Mouse (Mus musculus) left cerebral cortex, adult 2 months (tissue): ENCODE data around the gene Parm1. TPM values are rescaled to one million over a fixed set of nuclear protein-coding genes. Genes with fewer than 3 reads are reported as not detected.

Experiments
- DNase-seq, 2 experiments: peaks; one replicate each; pipeline ENCODE4 v3.0.0; 2021 to 2022; ENCODE audit warnings: low spot score in 2 of 2, mixed read lengths in 1 of 2; ENCODE audit errors: extremely low spot score in 1 of 2
- H3K27ac ChIP-seq: fragments of 200-600 bp; 2 replicates; pipeline ENCODE4 v1.8.1; 2022
- H3K4me3 ChIP-seq: fragments of 200-600 bp; 2 replicates; pipeline ENCODE4 v1.8.1; 2022
- CTCF ChIP-seq: fragments of 200-600 bp; IDR thresholded peaks from 2 replicates; pipeline ENCODE4 v1.8.1; 2022; ENCODE audit warnings: antibody characterized with exemption, mild to moderate bottlenecking, moderate library complexity
- intact Hi-C: fragments of 180-260 bp; cut with DNase I; formaldehyde crosslinking; loops from one replicate; pipeline ENCODE4 v1.15.1; 2025
- total RNA-seq, 2 experiments: library from RNA; stranded (reverse); gene quantifications; 2 replicates each; pipeline ENCODE4 v1.2.3; 2021

Gene Parm1
- total RNA-seq, 2 experiments from 2014 or later = 40.3 to 41.5 TPM

DNA sequence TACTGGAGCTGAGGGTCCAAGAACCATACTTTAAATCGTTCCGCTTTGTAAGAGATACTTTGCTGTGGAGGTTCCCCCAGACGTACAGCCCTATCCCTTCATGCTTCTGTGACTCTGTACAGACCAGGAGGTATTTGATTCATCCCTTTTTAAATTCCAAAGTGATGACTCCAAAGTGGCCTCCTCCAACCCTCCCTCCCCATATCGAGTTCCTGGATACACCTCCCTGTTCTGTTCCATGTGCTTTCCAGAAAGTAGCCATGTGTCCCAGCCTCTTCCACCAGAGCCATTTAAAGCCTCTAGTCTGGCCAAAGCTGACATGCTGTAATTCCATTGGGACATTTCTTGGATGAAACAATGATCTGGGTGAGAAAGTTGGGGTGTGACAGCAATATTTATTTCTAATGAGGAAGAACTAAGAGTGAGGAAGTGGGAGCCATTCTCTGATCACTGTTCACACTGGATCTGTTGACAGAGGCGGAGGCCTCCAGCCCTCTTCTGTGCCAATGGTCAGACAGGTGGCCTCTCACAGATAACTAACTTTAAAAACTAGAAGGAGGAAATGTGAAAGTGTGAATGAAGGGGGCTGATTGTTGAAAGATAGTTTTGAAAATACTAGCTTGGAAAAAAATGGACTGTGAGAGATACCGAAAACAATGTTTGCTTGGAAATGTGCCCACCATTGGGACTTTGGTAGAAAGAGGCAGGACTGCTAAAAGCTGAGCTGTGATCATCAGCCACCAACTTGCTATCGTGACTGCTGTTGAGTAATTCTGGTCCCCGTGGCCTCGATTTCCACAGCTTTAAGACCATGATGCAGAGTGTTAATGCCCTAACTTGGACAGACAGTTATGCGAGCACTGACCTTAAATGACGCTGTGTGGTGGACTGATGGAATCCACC lies 100.2 kb downstream of the Parm1 start:
- no peak for DNase-seq
- intact Hi-C loops = no loop called here
- TF ChIP-seq CTCF = no peak
- Histone ChIP-seq H3K27ac (no peak overlapping the region), H3K4me3 (no peak overlapping the region)

DNA sequence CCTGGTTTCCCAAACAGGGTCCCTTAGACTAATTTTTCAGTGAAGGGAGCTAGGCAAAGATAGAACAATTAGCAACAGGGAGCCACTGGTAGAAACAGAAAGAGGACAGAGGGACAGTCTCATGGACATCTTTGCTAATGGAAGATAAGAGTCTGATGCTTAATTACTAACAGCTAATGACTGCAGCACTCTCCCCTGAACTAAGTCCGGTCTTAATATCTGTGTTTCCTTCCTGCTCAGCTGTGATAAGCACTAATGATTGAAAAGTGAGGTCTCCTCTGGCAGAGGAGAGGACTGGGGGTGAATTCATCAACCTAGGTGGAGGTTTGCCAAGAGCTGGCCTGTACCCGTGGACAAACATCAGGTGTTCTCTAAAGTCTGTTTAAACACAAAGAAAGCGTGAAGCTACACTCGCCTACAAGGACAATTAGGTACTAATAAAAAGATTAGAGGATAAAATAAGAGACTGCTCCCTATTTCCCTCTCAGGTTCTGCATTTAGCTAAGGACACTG lies 101.3 kb downstream of the Parm1 start:
- DNase-seq = no peak
- H3K27ac ChIP-seq = no peak overlapping the region
- H3K4me3 ChIP-seq = no peak overlapping the region
- TF ChIP-seq CTCF = no peak
- intact Hi-C loops = no loop called here

DNA sequence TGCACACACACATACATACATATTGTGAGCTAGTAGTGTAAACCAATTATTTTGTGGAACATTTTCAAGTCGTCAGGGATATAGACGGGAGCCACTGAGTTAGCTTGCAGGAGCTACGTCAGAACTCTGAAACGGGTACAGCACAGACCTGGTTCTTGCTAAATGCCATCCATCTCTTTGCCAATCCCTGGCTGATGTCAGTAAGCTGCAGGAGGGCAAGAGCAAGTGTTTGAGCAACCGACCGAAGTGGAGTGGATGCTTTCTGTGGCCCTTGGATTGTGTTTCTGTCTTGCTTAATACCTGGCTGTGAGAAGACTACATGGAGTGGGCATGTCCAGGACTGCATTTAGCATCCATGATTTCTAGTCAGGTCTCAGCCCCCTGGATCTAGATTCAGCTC lies 103.8 kb downstream of the Parm1 start:
- no peak overlapping the region for H3K27ac ChIP-seq
- DNase-seq = no peak
- TF ChIP-seq CTCF = no peak
- H3K4me3 ChIP-seq = no peak overlapping the region
- intact Hi-C loops = no loop called here

DNA sequence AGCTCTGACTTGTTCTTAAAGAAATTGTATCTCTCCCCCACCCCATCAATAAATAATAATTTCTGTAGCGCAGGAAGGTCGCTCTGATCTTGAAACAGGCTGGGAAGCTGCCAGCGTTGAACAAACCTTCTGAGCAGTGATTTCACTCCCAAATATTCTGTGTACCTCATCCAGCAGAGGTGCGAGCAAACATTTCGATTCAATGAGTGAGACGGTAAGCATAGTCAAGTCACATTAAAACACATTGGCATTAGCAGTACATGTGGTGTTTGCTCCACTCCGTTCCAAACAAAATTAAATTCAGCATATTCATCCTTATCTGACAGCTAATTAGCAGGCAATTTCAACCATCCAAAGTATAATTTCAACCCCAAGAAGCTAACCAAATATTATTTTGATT lies 109.4 kb downstream of the Parm1 start:
- Histone ChIP-seq H3K27ac (no peak overlapping the region), H3K4me3 (no peak overlapping the region)
- intact Hi-C loops = no loop called here
- no peak for DNase-seq
- no peak for TF ChIP-seq CTCF

DNA sequence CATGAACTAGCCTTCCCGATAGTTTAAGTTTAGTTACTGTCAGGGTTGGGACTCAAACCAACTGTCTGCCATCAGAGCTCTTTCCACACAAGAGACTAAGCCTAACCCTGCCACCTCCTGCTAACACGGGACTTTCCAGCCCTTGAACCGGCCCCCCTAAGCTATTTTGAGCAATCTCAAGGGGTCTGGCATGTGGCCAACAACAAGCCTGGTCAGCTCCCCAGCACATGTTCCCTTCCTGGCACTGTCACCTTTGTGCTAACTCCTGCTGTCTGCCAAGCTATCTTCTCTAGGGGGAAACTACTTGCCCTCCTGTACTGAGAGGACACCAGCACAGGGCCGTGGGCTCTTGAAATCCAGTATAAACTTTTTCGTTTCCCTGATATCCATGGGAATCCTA lies 112.1 kb downstream of the Parm1 start:
- DNase-seq = no peak
- no peak for TF ChIP-seq CTCF
- Histone ChIP-seq H3K4me3 (no peak overlapping the region), H3K27ac (no peak overlapping the region)
- intact Hi-C loops = no loop called here

DNA sequence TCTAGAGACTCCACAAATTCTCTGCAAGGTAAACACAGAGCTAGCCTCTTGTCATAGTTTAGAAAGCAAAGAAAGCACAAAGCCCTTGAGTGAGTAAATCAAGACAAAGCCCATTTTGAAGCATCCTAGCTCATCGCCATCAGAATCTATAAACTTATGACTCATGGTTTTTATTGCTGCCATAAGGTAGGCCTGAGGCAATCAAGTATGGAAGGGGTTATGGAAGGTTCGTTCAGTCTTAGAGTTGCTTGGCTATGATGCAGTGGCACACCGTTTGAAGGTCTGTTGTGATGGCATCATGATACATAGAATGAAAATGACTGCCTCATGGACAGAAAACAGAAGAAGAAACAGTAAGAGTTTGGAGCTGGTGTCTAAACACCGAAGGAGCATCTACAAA lies 133.9 kb downstream of the Parm1 start:
- H3K27ac ChIP-seq = no peak overlapping the region
- intact Hi-C loops = loop anchor here (5.0 to 10.0 kb wide), 2 partner anchors 191 to 343 kb away; no protein-coding TSS in a partner anchor
- no peak overlapping the region for H3K4me3 ChIP-seq
- no peak for TF ChIP-seq CTCF
- no peak for DNase-seq

DNA sequence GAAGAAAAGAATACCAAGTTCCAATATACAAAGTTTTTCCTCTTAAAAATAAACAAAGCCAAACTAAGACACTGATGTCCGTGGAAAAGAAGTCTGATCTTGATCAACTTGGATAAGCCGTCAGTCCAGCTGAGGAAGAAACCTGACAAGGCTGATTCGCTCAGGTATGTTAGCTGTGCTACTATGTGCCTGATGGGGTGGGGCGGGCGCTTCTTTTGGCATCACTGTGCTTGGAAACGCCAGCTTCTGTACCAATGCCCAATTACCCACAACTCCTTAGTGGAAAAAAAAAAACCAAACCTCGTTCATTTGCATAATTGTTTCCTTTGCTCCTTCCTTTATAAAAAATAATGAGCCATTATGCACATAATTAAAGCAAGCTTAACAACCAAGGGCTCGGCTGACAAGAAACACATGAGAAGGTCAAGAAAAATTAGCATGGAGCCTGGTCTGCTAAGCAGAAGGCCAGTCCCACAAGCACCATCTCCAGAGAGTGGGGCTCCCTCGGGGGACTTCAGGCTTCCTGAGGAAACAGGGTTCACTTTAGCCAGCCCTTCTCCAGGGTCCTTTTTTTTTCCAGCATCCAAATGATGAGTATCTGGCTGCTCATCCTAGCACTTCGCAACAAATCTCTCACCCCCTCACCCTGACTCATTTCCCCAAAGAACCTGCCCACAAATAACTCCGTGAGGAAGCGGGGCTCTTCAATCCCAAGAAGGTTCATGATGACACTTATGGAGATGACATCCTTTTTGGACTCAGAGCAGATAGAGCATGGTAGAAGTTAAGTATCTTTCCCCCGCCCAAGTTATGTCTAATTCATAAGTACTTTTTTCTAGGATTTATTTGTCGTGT lies 135.9 kb downstream of the Parm1 start:
- H3K4me3 ChIP-seq = no peak overlapping the region
- TF ChIP-seq CTCF = no peak
- DNase-seq = peak in 1 of 2 experiments; percentile 24
- intact Hi-C loops = loop anchor here (5.0 to 10.0 kb wide), 2 partner anchors 189 to 342 kb away; no protein-coding TSS in a partner anchor
- no peak overlapping the region for H3K27ac ChIP-seq

DNA sequence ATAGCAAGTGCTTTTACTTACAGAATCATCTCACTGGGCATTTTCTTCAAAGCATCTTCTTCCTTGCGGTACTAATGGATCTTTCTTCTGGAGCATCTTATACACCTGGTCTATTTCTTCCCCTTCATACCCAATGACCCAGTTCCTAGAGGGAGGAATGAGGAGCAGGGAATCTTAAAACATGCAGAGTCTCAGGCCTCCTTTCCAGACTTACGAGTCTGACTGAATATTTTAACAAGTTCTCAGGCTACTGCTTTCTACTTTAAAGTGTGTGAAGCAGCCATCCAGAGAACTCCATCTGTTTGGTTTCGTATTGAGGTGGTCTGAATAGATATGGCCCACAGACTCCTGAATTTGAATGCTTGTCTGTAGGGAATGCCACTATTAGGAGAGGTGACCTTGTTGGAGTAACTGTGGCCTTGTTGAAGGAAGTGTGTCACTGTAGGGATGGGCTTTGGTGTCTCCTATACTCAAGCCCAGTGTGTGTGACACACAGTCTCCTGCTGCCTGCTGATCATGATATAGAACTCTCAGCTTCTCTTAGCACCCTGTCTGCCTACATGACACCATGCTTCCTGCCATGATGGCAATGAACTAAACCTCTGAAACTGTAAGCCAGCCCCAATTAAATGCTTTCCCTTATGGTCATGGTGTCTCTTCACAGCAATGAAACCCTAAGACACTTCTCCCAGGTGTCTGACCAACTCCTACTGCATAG lies 137.1 kb downstream of the Parm1 start:
- DNase-seq = no peak
- intact Hi-C loops = loop anchor here (5.0 to 10.0 kb wide), 2 partner anchors 188 to 340 kb away; no protein-coding TSS in a partner anchor
- no peak overlapping the region for H3K27ac ChIP-seq
- H3K4me3 ChIP-seq = no peak overlapping the region
- TF ChIP-seq CTCF = no peak

DNA sequence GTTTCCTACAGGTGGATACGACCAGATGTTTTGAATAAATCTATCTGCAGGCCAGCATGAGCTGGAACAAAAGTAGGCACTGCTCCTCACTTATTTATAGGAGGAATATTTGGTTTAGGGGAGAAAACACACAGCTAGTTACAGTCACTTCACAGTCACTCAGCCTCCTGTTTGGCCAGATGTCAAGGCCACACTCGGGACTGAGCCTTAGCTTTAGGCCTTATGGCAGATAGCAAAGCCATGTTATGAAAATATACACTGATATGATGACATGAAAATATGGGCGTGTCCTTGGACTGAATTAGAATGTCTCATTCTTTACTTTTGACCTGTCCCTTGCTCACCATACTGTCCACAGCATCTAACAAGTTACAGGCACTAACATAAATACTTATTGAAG lies 137.8 kb downstream of the Parm1 start:
- no peak for TF ChIP-seq CTCF
- Histone ChIP-seq H3K4me3 (no peak overlapping the region), H3K27ac (no peak overlapping the region)
- no peak for DNase-seq
- intact Hi-C loops = loop anchor here (10.0 kb wide), 1 partner anchor 340 kb away; no protein-coding TSS in a partner anchor

DNA sequence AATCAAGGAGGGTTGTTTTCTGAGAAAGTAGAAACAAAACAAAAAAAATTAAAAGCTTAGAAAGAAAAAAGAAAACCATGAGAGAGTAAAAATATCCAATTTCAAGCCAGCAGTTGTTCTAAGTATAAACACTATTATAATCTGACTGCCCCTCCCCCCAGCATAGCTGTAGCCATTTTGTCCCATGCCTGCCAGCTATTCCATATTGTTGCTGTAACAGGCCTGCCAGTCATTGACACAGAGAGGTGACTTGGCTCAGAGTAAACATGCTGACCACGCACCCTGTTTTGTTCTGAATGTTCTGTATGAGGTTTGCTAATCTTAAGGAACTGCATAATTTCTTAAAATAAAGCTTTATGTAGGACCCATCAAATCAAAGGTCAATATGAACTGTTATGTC lies 145.3 kb downstream of the Parm1 start:
- H3K27ac ChIP-seq = no peak overlapping the region
- TF ChIP-seq CTCF = no peak

DNA sequence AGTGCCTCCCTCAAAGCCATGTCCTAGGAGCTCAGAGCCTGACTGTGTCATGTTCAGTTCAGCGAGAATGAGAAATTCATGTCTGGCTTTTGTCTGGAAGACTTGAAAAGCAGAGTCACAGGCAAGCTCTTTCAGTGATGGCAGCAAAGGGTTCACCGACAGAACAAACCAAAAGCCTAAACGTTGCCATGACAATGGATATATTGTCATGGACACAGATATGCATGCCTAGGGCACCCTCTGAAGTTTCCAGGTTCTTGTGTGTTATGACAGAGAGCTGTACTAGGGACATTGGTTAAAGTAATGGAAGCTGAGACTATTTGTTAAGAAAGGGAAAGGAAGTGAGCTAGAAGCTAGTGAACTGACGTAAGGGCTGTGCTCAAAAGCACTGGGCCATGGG lies 149.7 kb downstream of the Parm1 start:
- no peak overlapping the region for H3K4me3 ChIP-seq
- H3K27ac ChIP-seq = no peak overlapping the region
- no peak for DNase-seq
- intact Hi-C loops = no loop called here
- TF ChIP-seq CTCF = no peak

More for the DNA sequence above, 145.3 kb downstream of the Parm1 start:
- no peak overlapping the region for H3K4me3 ChIP-seq
- no peak for DNase-seq
- intact Hi-C loops = no loop called here
